Comparison of ENCODE assay signal across 10 mouse cellular contexts in the genomic region with DNA sequence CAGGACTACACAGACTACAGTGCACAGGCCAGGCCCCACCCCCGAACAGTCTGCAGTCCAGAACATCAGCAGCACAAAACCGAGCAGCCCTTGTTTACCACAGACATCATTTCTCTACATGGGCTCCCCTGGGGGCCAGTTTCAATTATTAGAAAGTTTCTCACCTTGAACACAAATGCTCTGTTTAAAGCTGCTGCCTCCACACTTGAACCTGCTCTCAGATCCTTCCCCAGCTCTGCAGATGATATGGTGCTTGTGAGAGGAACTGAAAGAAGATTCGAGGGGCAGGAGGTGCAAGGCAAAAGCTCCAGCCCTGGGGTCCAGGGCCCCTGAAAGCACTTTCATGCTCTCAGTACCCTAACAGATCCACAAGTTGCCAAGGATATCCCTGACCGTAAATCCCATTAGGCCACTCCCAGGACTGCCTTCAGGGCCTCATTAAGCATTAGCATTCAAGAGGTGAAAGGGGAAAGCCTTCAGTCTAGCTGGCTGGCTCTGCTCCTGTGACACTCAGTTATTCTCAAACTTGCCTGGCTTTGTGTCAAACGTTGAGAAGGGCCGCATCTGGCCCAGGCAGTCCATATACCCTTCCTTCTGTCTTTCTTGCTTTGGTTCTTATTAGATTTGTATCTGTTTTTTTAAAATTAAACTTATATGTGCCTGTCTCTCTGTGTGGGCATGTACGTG. TPM values are rescaled to one million over a fixed set of nuclear protein-coding genes. Genes with fewer than 3 reads are reported as not detected.
DNase-seq lines count a peak whose midpoint lies in the region; ATAC-seq and TF ChIP-seq lines count a peak whose summit lies in the region.
"Had no signal": no experiment of that assay in that cellular context is flagged by ENCODE, and none has a peak within 500 bp of the region (broad histone marks: within the 10 kb centered on the region; RNA-seq: fewer than 3 reads in every experiment).

No protein-coding gene starts in this region.

- H3K4me3 ChIP-seq in forebrain, embryonic 12.5 days (replicated peaks), result no peak overlapping the region
- no peak overlapping the region for H3K4me3 ChIP-seq in forebrain, embryonic 14.5 days (ENCODE audit: low read depth, low read length)
- H3K4me3 ChIP-seq in midbrain, embryonic 12.5 days, result no peak overlapping the region
- H3K4me3 ChIP-seq in midbrain, embryonic 16.5 days (ENCODE audit: low read depth, low read length), result no peak overlapping the region
- no peak overlapping the region for H3K4me3 ChIP-seq in stomach, embryonic 15.5 days (replicated peaks)
- no peak overlapping the region for H3K4me3 ChIP-seq in forebrain, postnatal 0 days (ENCODE audit: low read depth, low read length)

- 42% methylated on average over 7 of the region's 7 CpGs for WGBS in forebrain, embryonic 12.5 days
- WGBS in forebrain, embryonic 14.5 days, result 22% methylated on average over 7 of the region's 7 CpGs
- WGBS in midbrain, embryonic 12.5 days, result 44% methylated on average over 7 of the region's 7 CpGs
- WGBS in midbrain, embryonic 16.5 days, result 41% methylated on average over 7 of the region's 7 CpGs
- 32% methylated on average over 7 of the region's 7 CpGs for WGBS in stomach, embryonic 15.5 days
- WGBS in forebrain, postnatal 0 days, result 35% methylated on average over 7 of the region's 7 CpGs

- H3K4me2 ChIP-seq in forebrain, embryonic 12.5 days, result no peak overlapping the region
- H3K4me2 ChIP-seq in forebrain, embryonic 14.5 days (ENCODE audit: low read length), result no peak overlapping the region
- H3K4me2 ChIP-seq in midbrain, embryonic 12.5 days (replicated peaks), result no peak overlapping the region
- H3K4me2 ChIP-seq in midbrain, embryonic 16.5 days (ENCODE audit: low read length), result no peak overlapping the region
- H3K4me2 ChIP-seq in stomach, embryonic 15.5 days, result no peak overlapping the region
- no peak overlapping the region for H3K4me2 ChIP-seq in forebrain, postnatal 0 days (ENCODE audit: low read depth)

- H3K9ac ChIP-seq in forebrain, embryonic 12.5 days, result no peak overlapping the region
- H3K9ac ChIP-seq in forebrain, embryonic 14.5 days (ENCODE audit: low read length), result no peak overlapping the region
- no peak overlapping the region for H3K9ac ChIP-seq in midbrain, embryonic 12.5 days (replicated peaks)
- H3K9ac ChIP-seq in midbrain, embryonic 16.5 days (ENCODE audit: low read depth, low read length), result no peak overlapping the region
- H3K9ac ChIP-seq in stomach, embryonic 15.5 days, result no peak overlapping the region
- H3K9ac ChIP-seq in forebrain, postnatal 0 days, result no peak overlapping the region

- H3K27me3 ChIP-seq in forebrain, embryonic 12.5 days, result no peaks in the 10 kb centered on the region
- H3K27me3 ChIP-seq in forebrain, embryonic 14.5 days (replicated peaks; ENCODE audit: control insufficient read depth, insufficient read depth, low read length), result no peaks in the 10 kb centered on the region
- no peaks in the 10 kb centered on the region for H3K27me3 ChIP-seq in midbrain, embryonic 12.5 days
- H3K27me3 ChIP-seq in midbrain, embryonic 16.5 days (ENCODE audit: control insufficient read depth, insufficient read depth, low read depth, low read length), result no peaks in the 10 kb centered on the region
- no peaks in the 10 kb centered on the region for H3K27me3 ChIP-seq in stomach, embryonic 15.5 days (replicated peaks)
- no peaks in the 10 kb centered on the region for H3K27me3 ChIP-seq in forebrain, postnatal 0 days (ENCODE audit: insufficient read depth, low read length)

- TF ChIP-seq CTCF in forebrain, postnatal 0 days (IDR thresholded peaks at IDR 0.05; ENCODE audit: low read depth), result no peak

- peak overlapping the region; percentile 43; the same call in 1 of the 2 replicates for H3K27ac ChIP-seq in forebrain, embryonic 12.5 days
- H3K27ac ChIP-seq in forebrain, embryonic 14.5 days (ENCODE audit: low read depth, low read length), result no peak overlapping the region
- H3K27ac ChIP-seq in midbrain, embryonic 12.5 days (replicated peaks), result peak overlapping the region; percentile 39; the same call in 1 of the 2 replicates
- no peak overlapping the region for H3K27ac ChIP-seq in midbrain, embryonic 16.5 days (ENCODE audit: low read length)
- 0 out of 2 replicates have a peak overlapping the region, but pooled peaks have one; percentile 17 for H3K27ac ChIP-seq in stomach, embryonic 15.5 days
- H3K27ac ChIP-seq in forebrain, postnatal 0 days (ENCODE audit: low read depth, low read length), result no peak overlapping the region

- ATAC-seq in forebrain, embryonic 12.5 days (ENCODE audit: low FRiP score), result no peak
- no peak for ATAC-seq in forebrain, embryonic 14.5 days
- ATAC-seq in midbrain, embryonic 12.5 days (ENCODE audit: low FRiP score, low read depth), result no peak
- ATAC-seq in midbrain, embryonic 16.5 days, result no peak
- no peak for ATAC-seq in stomach, embryonic 15.5 days (ENCODE audit: insufficient read depth, low FRiP score, low read depth)
- no peak for ATAC-seq in forebrain, postnatal 0 days

- DNase-seq in forebrain, embryonic 14.5 days (ENCODE audit: low spot score), result no peak
- peak; percentile 35 to 40 for DNase-seq in kidney, postnatal 4 days
- DNase-seq in right cerebral cortex, postnatal 14 days, result no peak
- no peak for DNase-seq in forebrain, postnatal 0 days
- DNase-seq: adrenal gland, adult 8-10 months; right cerebral cortex, postnatal 4 days had no signal

- H3K4me1 ChIP-seq in forebrain, embryonic 12.5 days, result peaks cover 65% of the 10 kb centered on the region
- H3K4me1 ChIP-seq in forebrain, embryonic 14.5 days (ENCODE audit: control insufficient read depth, insufficient read depth, low read length), result peaks cover 19% of the 10 kb centered on the region
- H3K4me1 ChIP-seq in midbrain, embryonic 12.5 days, result peaks cover 69% of the 10 kb centered on the region
- peaks cover 45% of the 10 kb centered on the region for H3K4me1 ChIP-seq in midbrain, embryonic 16.5 days (ENCODE audit: control insufficient read depth, insufficient read depth, low read length)
- peaks cover 55% of the 10 kb centered on the region for H3K4me1 ChIP-seq in stomach, embryonic 15.5 days
- peaks cover 7% of the 10 kb centered on the region for H3K4me1 ChIP-seq in forebrain, postnatal 0 days (ENCODE audit: insufficient read depth)

- 0 out of 2 replicates have a peak, but pooled peaks cover 5% of the 10 kb centered on the region for H3K9me3 ChIP-seq in forebrain, embryonic 12.5 days
- no peaks in the 10 kb centered on the region for H3K9me3 ChIP-seq in forebrain, embryonic 14.5 days (replicated peaks; ENCODE audit: control insufficient read depth, low read length)
- H3K9me3 ChIP-seq in midbrain, embryonic 12.5 days, result no peaks in the 10 kb centered on the region
- no peaks in the 10 kb centered on the region; the same call in 1 of the 2 replicates for H3K9me3 ChIP-seq in midbrain, embryonic 16.5 days (replicated peaks; ENCODE audit: control insufficient read depth, low read length, poor library complexity, severe bottlenecking)
- H3K9me3 ChIP-seq in stomach, embryonic 15.5 days, result no peaks in the 10 kb centered on the region
- no peaks in the 10 kb centered on the region for H3K9me3 ChIP-seq in forebrain, postnatal 0 days (ENCODE audit: low read length)

- H3K36me3 ChIP-seq in forebrain, embryonic 12.5 days (replicated peaks), result no peaks in the 10 kb centered on the region
- H3K36me3 ChIP-seq in forebrain, embryonic 14.5 days (ENCODE audit: control insufficient read depth, insufficient read depth, low read length), result no peaks in the 10 kb centered on the region
- no peaks in the 10 kb centered on the region for H3K36me3 ChIP-seq in midbrain, embryonic 12.5 days
- no peaks in the 10 kb centered on the region; the same call in 1 of the 2 replicates for H3K36me3 ChIP-seq in midbrain, embryonic 16.5 days (ENCODE audit: control insufficient read depth, insufficient read depth, low read length)
- no peaks in the 10 kb centered on the region for H3K36me3 ChIP-seq in stomach, embryonic 15.5 days
- no peaks in the 10 kb centered on the region for H3K36me3 ChIP-seq in forebrain, postnatal 0 days (ENCODE audit: insufficient read depth)

RNA-seq across cellular contexts. Expression of a gene that starts 13.5 kb away (rescaled TPM):
- polyA plus RNA-seq in forebrain, embryonic 12.5 days (2016; fragmentation: Nextera tagmentation; extraction: Ambion mirVana), result 11.9 and 14.7 TPM in 2 replicates
- 10.6 and 11.3 TPM in 2 replicates for polyA plus RNA-seq in forebrain, embryonic 14.5 days (2014; fragmentation: Nextera tagmentation; extraction: Ambion mirVana)
- 11.3 and 11.4 TPM in 2 replicates for polyA plus RNA-seq in midbrain, embryonic 12.5 days (2016; fragmentation: Nextera tagmentation; extraction: Ambion mirVana)
- polyA plus RNA-seq in midbrain, embryonic 16.5 days (2015; fragmentation: Nextera tagmentation; extraction: Ambion mirVana), result 8.2 and 9.3 TPM in 2 replicates
- 6.9 and 7.2 TPM in 2 replicates for polyA plus RNA-seq in stomach, embryonic 15.5 days (2015; fragmentation: Nextera tagmentation; extraction: Ambion mirVana)
- 21.5 and 30.3 TPM in 2 replicates for total RNA-seq in forebrain, postnatal 0 days (2014; rRNA removed)
- polyA plus RNA-seq in forebrain, postnatal 0 days (2015; fragmentation: Nextera tagmentation; extraction: Ambion mirVana), result 3.7 and 4.7 TPM in 2 replicates

Comparison
In these comparisons a context has a peak if more than half of its experiments do, and no peak if none do; other contexts are left out.
1. H3K27ac ChIP-seq: peak in forebrain, embryonic 12.5 days (single experiment), midbrain, embryonic 12.5 days (single experiment) and stomach, embryonic 15.5 days (single experiment); none in forebrain, embryonic 14.5 days (single experiment), midbrain, embryonic 16.5 days (single experiment) and forebrain, postnatal 0 days (single experiment).
2. DNase-seq: peak in kidney, postnatal 4 days (2 of 2); none in forebrain, embryonic 14.5 days (single experiment), right cerebral cortex, postnatal 14 days (single experiment) and forebrain, postnatal 0 days (single experiment).